Mouse (Mus musculus) stomach, embryonic 14.5 days (tissue): ENCODE measurements at regions not wholly inside any gene's neighbourhood (a gene's known extent, or its start where the extent isn't known, plus 50 kb on each side); places are given as distances from the start of the nearest gene placed in this dataset.

Source experiments
- ATAC-seq: fragments of 200-750 bp; cut with Nextera tagmentation; 2 replicates; pipeline ENCODE4 v1.8.0; 2017; ENCODE audit warnings: low read depth, moderate TSS enrichment; ENCODE audit not compliant: insufficient number of reproducible peaks, insufficient read depth, low FRiP score
- H3K27ac ChIP-seq: fragments of 300-500 bp; sonication (generic); 2 replicates; pipeline ENCODE4 v1.5.1; 2014; ENCODE audit warnings: mild to moderate bottlenecking, low read length, moderate library complexity, mixed read lengths
- H3K27me3 ChIP-seq: fragments of 300-500 bp; sonication (generic); 2 replicates; pipeline ENCODE4 v1.6.1; 2014; ENCODE audit warnings: low read length, control low read depth, mixed read lengths; ENCODE audit not compliant: control insufficient read depth, insufficient read depth
- H3K36me3 ChIP-seq: fragments of 300-500 bp; sonication (generic); 2 replicates; pipeline ENCODE4 v1.6.1; 2014; ENCODE audit warnings: mild to moderate bottlenecking, control low read depth, low read length, moderate library complexity, mixed read lengths; ENCODE audit not compliant: control insufficient read depth, insufficient read depth
- H3K4me1 ChIP-seq: fragments of 300-500 bp; sonication (generic); 2 replicates; pipeline ENCODE4 v1.6.1; 2014; ENCODE audit warnings: low read length, control low read depth, mixed read lengths; ENCODE audit not compliant: control insufficient read depth, insufficient read depth
- H3K4me2 ChIP-seq: fragments of 300-500 bp; sonication (generic); replicated peaks from 2 replicates; pipeline ENCODE4 v1.6.1; 2014; ENCODE audit warnings: low read depth, low read length, control low read depth
- H3K4me3 ChIP-seq: fragments of 300-500 bp; sonication (generic); 2 replicates; pipeline ENCODE4 v1.5.1; 2014; ENCODE audit warnings: low read depth, low read length, control low read depth
- H3K9ac ChIP-seq: fragments of 300-500 bp; sonication (generic); replicated peaks from 2 replicates; pipeline ENCODE4 v1.6.1; 2014; ENCODE audit warnings: low read depth, mild to moderate bottlenecking, control low read depth, low read length, moderate library complexity, mixed read lengths
- H3K9me3 ChIP-seq: fragments of 300-500 bp; sonication (generic); 2 replicates; pipeline ENCODE4 v1.6.1; 2016; ENCODE audit warnings: low read depth, low read length, control low read depth; ENCODE audit not compliant: control insufficient read depth
- WGBS: fragments of 180-500 bp; shearing (Covaris S2); extraction: QIAGEN DNeasy Blood & Tissue Kit; methylation state at CpG from one replicate; pipeline ENCODE4 v1.1.7; 2014; 5-methylcytosine and 5-hydroxymethylcytosine counted together

DNA sequence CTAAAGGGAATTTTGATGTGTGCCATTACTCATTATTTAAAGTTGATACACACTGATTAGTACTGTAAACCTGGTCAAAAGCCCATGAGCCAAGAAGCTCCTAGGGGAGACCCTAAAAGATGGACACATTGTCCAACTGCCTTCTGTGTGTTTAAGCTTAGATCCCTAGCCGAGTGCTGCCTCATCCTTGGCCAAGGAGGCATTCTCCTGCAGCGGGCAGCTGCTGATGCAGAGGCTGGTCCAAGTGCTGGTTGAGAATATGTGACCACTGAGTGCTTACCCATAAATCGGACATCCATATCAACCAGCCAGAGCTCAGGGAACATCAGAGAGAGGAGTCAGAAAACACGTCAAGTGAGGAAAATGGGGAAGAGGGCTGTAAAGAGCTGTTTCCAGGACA lies 160.8 kb downstream of the Rps24 start:
- WGBS, result 83% methylated on average over 4 of the region's 4 CpGs
- no peak overlapping the region for H3K4me3 ChIP-seq

DNA sequence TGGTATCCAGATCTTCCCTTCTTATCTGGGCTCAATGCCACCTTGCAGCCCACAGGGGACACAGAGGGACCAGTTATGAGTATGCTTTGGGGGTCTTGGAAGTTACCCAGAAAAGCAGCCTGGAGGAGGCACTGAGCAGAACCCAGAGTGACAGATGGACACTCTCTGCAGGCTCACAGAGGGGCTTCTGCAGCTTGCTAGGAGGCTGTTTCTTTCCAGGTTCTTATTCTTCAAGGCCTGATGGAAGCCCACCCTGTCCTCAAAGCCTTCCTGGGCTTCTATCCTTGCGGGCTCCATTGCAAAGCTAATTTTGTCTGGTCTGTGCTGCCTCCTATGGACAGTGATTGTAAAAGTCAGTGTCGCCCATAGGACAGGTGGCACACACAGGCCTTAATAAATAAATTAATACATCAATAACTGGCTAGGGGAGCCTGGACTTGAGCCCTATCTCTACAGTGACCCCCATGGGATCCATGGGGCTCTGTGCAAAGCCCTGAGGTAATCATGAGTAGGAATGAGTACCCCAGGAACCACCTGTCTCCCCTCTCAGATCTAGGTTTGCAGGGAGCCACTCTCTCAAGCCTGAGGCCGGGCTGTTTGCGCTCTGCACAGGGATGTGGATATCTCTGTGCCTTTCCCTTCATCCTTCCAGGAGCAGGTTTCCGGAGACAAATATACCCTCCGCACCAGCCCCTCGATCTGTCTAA lies 163.4 kb downstream of the Rps24 start:
- no peak overlapping the region for H3K9ac ChIP-seq
- WGBS, result 55% methylated on average over 7 of the region's 7 CpGs
- no peak overlapping the region for H3K4me2 ChIP-seq
- no peaks in the 10 kb centered on the region for H3K27me3 ChIP-seq
- no peaks in the 10 kb centered on the region for H3K4me1 ChIP-seq
- no peak overlapping the region for H3K4me3 ChIP-seq
- H3K9me3 ChIP-seq, result no peaks in the 10 kb centered on the region
- H3K36me3 ChIP-seq, result no peaks in the 10 kb centered on the region
- H3K27ac ChIP-seq, result no peak overlapping the region
- peak; percentile 30; the same call in 1 of the 2 replicates for ATAC-seq

More for the DNA sequence above, 160.8 kb downstream of the Rps24 start:
- H3K9ac ChIP-seq, result no peak overlapping the region
- H3K27ac ChIP-seq, result no peak overlapping the region
- no peaks in the 10 kb centered on the region for H3K36me3 ChIP-seq
- no peaks in the 10 kb centered on the region for H3K27me3 ChIP-seq
- H3K9me3 ChIP-seq, result no peaks in the 10 kb centered on the region
- H3K4me2 ChIP-seq, result no peak overlapping the region
- no peak for ATAC-seq
- no peaks in the 10 kb centered on the region for H3K4me1 ChIP-seq

DNA sequence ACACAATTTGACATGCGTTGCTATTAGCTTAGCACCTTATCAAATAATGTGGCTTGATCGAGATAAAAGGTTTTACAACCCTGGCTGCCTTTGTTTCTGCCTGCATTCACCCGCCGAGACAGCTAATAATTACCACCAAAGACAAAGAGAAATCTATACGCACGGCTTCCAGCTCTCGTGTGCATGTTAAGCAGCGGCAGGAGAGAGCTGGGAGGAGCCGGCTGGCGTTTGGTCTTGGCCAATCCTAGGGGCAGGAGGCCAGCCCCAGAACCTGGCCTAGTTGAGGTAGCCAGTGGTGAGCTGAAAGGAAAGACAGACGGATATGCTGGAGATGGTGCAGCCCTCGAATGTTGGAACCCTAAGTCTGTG lies 164.0 kb downstream of the Rps24 start:
- peak; percentile 66; the same call in 1 of the 2 replicates for ATAC-seq
- H3K9me3 ChIP-seq, result no peaks in the 10 kb centered on the region
- no peaks in the 10 kb centered on the region for H3K4me1 ChIP-seq
- H3K4me3 ChIP-seq, result no peak overlapping the region
- 43% methylated on average over 12 of the region's 12 CpGs for WGBS
- no peak overlapping the region for H3K27ac ChIP-seq
- no peaks in the 10 kb centered on the region for H3K36me3 ChIP-seq
- H3K27me3 ChIP-seq, result no peaks in the 10 kb centered on the region
- no peak overlapping the region for H3K4me2 ChIP-seq
- no peak overlapping the region for H3K9ac ChIP-seq

DNA sequence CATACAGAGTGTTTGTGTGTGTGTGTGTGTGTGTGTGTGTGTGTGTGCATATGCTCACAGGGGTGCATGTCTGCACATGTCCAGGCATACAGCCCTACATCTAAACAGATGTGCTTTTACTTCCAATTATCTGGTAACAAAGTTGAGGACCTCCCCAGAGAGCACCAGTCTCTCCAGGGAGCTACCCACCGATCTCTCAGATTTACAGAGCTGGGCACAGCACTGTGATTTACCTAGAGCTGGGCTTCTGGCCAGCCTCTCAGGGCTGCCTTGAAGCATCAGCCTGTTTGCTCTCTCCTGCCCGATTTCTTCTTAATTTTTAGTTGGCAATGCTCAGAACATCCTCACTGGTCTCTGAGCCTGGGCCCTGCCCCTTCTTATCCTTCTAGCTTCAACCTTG lies 165.7 kb downstream of the Rps24 start:
- no peak for ATAC-seq
- Histone ChIP-seq H3K9ac (no peak overlapping the region), H3K36me3 (no peaks in the 10 kb centered on the region), H3K27ac (no peak overlapping the region), H3K9me3 (no peaks in the 10 kb centered on the region), H3K4me2 (no peak overlapping the region), H3K27me3 (no peaks in the 10 kb centered on the region), H3K4me1 (no peaks in the 10 kb centered on the region), H3K4me3 (no peak overlapping the region)
- 63% methylated on average over 2 of the region's 2 CpGs for WGBS

DNA sequence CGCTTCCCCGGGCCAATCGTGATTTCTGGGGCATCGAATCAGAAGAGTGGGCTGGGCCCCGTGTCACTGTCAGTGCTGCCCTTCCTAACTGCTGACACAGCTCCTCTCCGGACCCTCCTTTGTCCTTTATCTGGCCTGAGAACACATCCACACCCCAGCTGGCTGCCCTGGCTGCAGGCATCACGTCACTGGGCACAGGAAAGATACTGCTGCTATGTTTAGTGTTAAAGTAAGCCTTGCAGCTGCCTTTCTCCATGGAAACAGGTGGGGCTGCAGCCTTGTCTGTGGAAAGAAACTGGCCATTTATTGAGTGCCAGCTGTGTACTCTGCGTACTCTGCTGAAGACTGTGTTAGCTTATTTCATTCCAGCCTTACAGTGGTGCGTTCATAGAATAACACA lies 168.7 kb downstream of the Rps24 start:
- Histone ChIP-seq H3K4me2 (no peak overlapping the region), H3K4me1 (no peaks in the 10 kb centered on the region), H3K27me3 (no peaks in the 10 kb centered on the region), H3K36me3 (no peaks in the 10 kb centered on the region), H3K9ac (no peak overlapping the region), H3K4me3 (no peak overlapping the region), H3K9me3 (no peaks in the 10 kb centered on the region), H3K27ac (no peak overlapping the region)
- WGBS, result 49% methylated on average over 9 of the region's 9 CpGs
- ATAC-seq, result 0 out of 2 replicates have a peak, but pooled peaks have one; percentile 23

DNA sequence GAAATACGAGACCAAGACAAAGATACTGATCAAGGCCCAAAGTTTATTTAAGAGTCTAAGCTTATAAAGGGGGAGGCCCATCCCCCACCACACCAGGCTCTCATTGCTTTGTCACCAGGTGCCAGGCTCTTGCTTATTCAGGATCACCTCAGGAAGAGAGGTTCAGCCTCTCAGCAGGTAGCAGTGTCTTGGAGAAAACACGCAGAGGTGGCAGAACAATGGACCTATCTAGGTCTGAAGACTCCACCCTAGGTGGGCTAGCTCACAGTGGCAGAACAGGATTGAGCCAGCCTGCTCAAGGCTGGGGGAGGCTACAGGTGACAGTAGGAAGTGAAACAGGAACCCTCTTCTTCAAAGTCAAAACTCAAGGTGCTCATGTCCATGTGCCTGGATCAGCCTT lies 174.9 kb downstream of the Rps24 start:
- H3K27ac ChIP-seq, result no peak overlapping the region
- H3K27me3 ChIP-seq, result no peaks in the 10 kb centered on the region
- no peak overlapping the region for H3K9ac ChIP-seq
- no peak overlapping the region for H3K4me3 ChIP-seq
- no peak overlapping the region for H3K4me2 ChIP-seq
- WGBS, result 74% methylated on average over 2 of the region's 2 CpGs
- no peaks in the 10 kb centered on the region for H3K4me1 ChIP-seq
- no peaks in the 10 kb centered on the region for H3K9me3 ChIP-seq
- no peak for ATAC-seq
- H3K36me3 ChIP-seq, result no peaks in the 10 kb centered on the region

DNA sequence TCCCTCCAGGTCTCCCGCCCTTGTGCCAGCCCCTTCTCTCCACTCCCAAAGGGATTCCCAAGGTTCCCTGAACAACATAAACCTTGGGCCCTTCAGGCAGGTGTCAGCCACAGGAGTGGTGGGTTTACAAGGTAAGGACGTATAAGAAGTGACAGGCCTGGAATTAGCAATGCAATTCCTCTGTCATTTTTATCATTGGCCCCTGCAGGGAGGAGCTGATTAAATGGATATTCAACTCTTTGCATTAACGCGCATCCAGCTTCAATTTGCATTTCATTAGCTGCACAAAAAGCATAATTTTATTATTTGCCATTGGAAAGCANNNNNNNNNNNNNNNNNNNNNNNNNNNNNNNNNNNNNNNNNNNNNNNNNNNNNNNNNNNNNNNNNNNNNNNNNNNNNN lies 178.3 kb downstream of the Rps24 start:
- Histone ChIP-seq H3K4me2 (no peak overlapping the region), H3K27me3 (no peaks in the 10 kb centered on the region), H3K9me3 (no peaks in the 10 kb centered on the region), H3K36me3 (no peaks in the 10 kb centered on the region), H3K4me3 (no peak overlapping the region), H3K9ac (no peak overlapping the region), H3K27ac (no peak overlapping the region), H3K4me1 (no peaks in the 10 kb centered on the region)
- WGBS, result 82% methylated on average over 4 of the region's 4 CpGs
- ATAC-seq, result no peak
